Mouse (Mus musculus) brain, embryonic 14.5 days (tissue): ENCODE measurements at regions not wholly inside any gene's neighbourhood (a gene's known extent, or its start where the extent isn't known, plus 50 kb on each side); places are given as distances from the start of the nearest gene placed in this dataset.

Source experiments
- DNase-seq: peaks from one replicate; pipeline ENCODE4 v3.0.0-alpha.2; 2011; ENCODE audit warnings: low read depth
- CTCF ChIP-seq: fragments of 200-500 bp; IDR thresholded peaks from 2 replicates; pipeline ENCODE4 v1.5.1; 2012; ENCODE audit warnings: inconsistent platforms, mild to moderate bottlenecking, moderate library complexity, borderline replicate concordance; ENCODE audit not compliant: insufficient read depth, insufficient read length; ENCODE audit errors: extremely low read depth
- POLR2A ChIP-seq: fragments of 200-500 bp; IDR thresholded peaks from 2 replicates; pipeline ENCODE4 v1.6.1; 2012; ENCODE audit warnings: mild to moderate bottlenecking, inconsistent platforms, borderline replicate concordance; ENCODE audit not compliant: poor library complexity, insufficient read depth, insufficient read length, severe bottlenecking; ENCODE audit errors: extremely low read depth

DNA sequence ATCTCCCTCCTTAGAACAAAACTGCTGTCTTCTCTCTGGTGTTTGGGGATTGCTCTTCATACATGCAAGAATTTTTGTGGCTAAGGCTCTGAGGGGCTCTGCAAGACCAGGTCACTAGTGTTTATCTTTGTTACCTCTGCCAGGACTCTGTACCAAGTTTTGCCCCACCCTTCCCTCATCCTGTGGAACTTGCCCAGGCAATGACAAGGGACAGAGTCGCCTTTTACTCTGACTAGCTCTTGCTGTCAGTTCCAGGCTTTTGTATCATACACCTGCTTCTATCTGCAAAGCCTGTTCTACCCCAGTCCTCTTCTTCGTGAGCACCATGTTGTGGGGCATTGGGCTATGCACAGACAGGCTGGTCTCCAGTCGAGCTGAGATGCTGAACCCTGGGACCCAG is 175.7 kb upstream of the 4933402D24Rik start:
- no peak for DNase-seq
- TF ChIP-seq POLR2A: no peak
- TF ChIP-seq CTCF: no peak

- peak; percentile 3 for DNase-seq
- no peak for TF ChIP-seq POLR2A
- TF ChIP-seq CTCF: no peak
These were observed 169.3 kb upstream of the 4933402D24Rik start for GRCm38 (mm10) chr1:63938416-63938815.

GRCm38 (mm10) chr1:63937480-63937879 is 168.4 kb upstream of the 4933402D24Rik start:
- DNase-seq: peak; percentile 44
- TF ChIP-seq POLR2A (no peak), CTCF (no peak)

- no peak for DNase-seq
- no peak for TF ChIP-seq CTCF
- TF ChIP-seq POLR2A: no peak
These were observed 165.7 kb upstream of the 4933402D24Rik start for GRCm38 (mm10) chr1:63934570-63935280.

- DNase-seq: peak; percentile 20
- TF ChIP-seq CTCF: no peak
- TF ChIP-seq POLR2A: no peak
These were observed 163.4 kb upstream of the 4933402D24Rik start for GRCm38 (mm10) chr1:63932484-63932883.

DNA sequence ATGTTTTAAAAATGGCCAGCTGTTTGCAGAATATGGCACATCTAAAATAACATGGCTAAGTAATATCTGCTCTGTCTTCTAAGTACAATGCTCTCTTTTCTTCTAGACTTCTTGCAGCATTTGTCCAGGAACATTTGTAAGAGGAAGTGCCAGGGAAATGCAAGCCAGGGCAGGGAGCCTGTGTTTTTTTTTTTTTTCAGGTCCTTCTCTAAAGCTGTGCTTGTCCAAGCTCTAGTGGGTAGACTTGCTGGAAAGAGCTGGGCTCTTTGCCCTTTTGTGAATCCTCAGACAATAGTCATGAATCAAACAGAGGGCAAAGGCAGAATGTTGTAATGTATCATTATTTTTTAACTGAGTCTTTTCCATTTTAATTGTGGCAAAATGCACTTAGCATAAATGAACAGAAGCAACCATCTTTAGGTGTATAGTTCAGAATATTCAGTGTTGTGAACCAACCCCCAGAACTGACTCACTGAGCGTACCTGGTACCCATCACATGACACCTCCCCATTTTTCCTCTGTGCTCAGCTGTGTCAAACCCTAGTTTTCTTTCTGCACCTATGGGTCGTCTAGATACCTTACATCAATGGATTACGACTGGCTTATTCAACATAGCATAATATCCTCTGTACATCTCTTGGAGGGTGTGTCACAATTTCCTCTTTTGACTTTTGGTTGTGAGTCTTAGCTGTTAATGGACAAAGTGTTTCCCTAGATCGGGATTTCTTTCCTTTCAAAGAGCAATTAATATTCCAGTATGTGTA is 160.5 kb upstream of the 4933402D24Rik start:
- peak; percentile 7 for DNase-seq
- no peak for TF ChIP-seq POLR2A

DNA sequence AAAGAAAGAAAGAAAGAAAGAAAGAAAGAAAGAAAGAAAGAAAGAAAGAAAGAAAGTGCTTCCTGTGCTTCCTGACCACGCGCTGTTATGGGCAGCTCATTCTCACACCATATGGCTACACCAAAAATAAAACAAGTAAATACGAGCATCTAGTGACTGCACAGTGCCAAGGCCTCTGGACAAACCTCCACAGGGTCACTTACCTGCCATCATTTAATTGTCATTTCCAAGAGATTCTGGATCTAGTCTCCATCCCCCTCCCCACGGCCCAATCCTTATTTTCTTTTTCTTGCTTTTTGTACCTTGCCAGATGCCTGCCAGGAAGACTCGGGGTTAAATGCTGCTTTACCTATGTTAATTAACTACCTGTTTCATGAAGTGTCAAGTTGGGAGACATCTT is 159.8 kb upstream of the 4933402D24Rik start:
- TF ChIP-seq POLR2A (no peak), CTCF (no peak)
- DNase-seq: no peak

DNA sequence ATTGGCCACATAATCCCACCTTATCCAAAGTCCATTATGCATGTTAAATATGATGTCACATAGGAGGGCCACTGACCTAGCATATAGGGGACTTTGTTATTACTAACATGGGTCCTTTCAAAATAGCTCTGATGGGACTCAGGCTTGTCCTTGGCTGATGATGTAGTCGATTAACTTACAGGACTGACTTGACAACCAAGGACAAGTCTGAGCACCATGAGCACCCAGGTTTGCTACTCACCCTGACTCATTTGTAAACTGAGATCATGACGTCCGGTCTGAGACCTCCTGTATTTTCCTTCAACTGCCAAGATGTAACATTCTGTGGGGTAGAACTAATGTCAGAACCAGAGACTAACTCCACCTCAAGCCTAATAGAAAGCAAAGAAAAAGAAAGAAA is 159.3 kb upstream of the 4933402D24Rik start:
- no peak for DNase-seq
- TF ChIP-seq POLR2A: no peak
- no peak for TF ChIP-seq CTCF

DNA sequence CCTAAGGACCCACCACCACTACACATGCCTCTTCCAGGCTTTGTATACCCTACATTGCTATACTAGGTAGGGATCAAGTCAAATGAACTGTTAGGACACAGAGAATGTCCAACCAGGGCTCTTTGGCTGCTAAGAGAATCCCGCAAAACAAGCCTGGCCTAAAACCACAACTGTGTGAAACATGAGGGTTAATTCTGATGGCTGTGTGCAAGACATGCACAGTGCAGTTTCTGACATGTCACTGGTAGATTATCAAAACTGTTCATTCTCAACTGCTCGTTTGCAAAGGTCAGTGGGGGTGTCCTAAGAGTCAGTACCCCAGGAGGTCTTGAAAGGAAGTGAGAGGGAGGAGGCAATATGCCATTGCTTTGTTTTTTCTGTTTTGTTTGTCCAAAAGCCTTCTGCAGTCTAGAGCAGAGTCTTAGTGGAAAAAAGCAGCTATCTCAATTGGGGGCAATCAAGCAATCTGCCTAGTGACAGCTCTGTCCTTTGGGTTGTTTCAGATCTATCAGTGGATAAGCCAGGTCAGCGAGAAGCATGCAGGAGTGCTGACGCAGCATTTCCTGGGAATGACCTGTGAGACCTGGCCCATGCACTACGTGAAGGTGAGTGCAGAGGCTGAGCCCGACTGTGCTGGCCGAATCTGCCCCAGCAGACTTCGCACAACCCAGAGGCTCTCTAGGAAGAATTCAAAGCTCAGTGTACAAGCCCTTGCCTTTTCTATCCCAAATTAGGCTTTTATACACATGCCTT is 151.3 kb upstream of the 4933402D24Rik start:
- no peak for DNase-seq
- TF ChIP-seq POLR2A: no peak

- TF ChIP-seq CTCF (no peak), POLR2A (no peak)
These were observed 149.1 kb upstream of the 4933402D24Rik start for GRCm38 (mm10) chr1:63918200-63918599.

DNA sequence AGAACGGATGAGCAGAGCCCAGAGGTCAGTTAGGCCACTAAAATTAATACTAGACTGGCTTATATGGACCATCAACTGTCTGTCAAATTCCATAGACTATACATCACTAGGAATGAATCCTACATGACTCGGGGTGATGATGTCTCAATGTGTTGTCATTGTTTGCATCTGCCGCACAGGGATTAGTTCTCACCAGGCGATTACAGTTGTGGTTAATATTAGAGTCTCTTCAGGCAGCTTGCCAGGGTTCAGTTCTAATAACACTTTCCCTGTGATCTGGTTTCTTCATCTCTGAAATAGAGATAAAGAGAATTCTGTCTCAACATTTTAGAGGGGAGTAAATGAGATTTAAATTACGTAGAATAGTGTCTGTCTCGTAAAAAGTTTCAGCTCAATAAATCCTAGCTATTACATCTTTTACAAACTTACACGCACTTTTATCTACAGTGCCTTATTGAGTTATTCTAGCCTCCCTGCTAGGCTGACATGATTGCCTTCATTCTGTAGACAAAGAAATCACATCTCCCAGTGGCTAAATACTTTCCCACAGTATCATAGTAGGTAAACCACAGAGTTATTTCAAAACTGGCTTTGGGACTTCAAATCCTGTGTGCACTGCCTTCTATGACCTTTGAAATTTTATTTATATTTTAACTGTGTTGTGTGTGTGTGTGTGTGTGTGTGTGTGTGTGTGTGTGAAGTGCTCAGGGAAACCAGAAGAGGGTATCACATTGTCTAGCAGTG is 148.0 kb upstream of the 4933402D24Rik start:
- no peak for DNase-seq
- TF ChIP-seq POLR2A (no peak), CTCF (no peak)

More at GRCm38 (mm10) chr1:63918200-63918599, 149.1 kb upstream of the 4933402D24Rik start:
- DNase-seq: no peak
